Mouse (Mus musculus): ENCODE results near the gene Ccnt2. TPM values are rescaled to one million over a fixed set of nuclear protein-coding genes. Genes with fewer than 3 reads are reported as not detected.
"Not testable (repeated sequence)": the region's sequence is repeated elsewhere in the genome, so short reads cannot be mapped to it uniquely, and the experiment has no call there.

Gene Ccnt2
- polyA plus RNA-seq, 1 experiment from 2014 or later: 15.8 TPM

GRCm38 (mm10) chr1:127750401-127751102, 23.4 kb upstream of the Ccnt2 start:
- Histone ChIP-seq H3K27me3 (ENCODE audit: insufficient read depth, low read length) (no peaks in the 10 kb centered on the region), H3K4me1 (ENCODE audit: insufficient read depth) (peaks cover 6% of the 10 kb centered on the region), H3K9me3 (ENCODE audit: low read length) (no peaks in the 10 kb centered on the region; the same call in 1 of the 2 replicates), H3K4me3 (ENCODE audit: low read depth, low read length) (no peak overlapping the region), H3K9ac (replicated peaks) (no peak overlapping the region), H3K36me3 (replicated peaks; ENCODE audit: insufficient read depth, low read length) (no peaks in the 10 kb centered on the region), H3K4me2 (ENCODE audit: low read depth, low read length) (no peak overlapping the region), H3K27ac (ENCODE audit: low read depth) (peak overlapping the region; percentile 48; the same call in 1 of the 2 replicates)
- ATAC-seq (peak; percentile 90), DNase-seq (peak; percentile 52)
- 70% methylated on average over 11 of the region's 11 CpGs for WGBS (ENCODE audit: insufficient replicate concordance)
- TF ChIP-seq CTCF (IDR thresholded peaks at IDR 0.05; ENCODE audit: low read depth): no peak
- no peak for TF ChIP-seq EP300 (IDR thresholded peaks at IDR 0.05; ENCODE audit: low read depth)

- Histone ChIP-seq H3K4me3 (ENCODE audit: low read depth, low read length) (no peak overlapping the region), H3K4me1 (ENCODE audit: insufficient read depth) (peaks cover 18% of the 10 kb centered on the region), H3K4me2 (ENCODE audit: low read depth, low read length) (peak overlapping the region; percentile 61; the same call in 1 of the 2 replicates), H3K27ac (ENCODE audit: low read depth) (peak overlapping the region; percentile 85), H3K36me3 (replicated peaks; ENCODE audit: insufficient read depth, low read length) (no peaks in the 10 kb centered on the region), H3K9me3 (ENCODE audit: low read length) (no peaks in the 10 kb centered on the region; the same call in 1 of the 2 replicates), H3K27me3 (ENCODE audit: insufficient read depth, low read length) (no peaks in the 10 kb centered on the region), H3K9ac (replicated peaks) (no peak overlapping the region; the same call in 1 of the 2 replicates)
- TF ChIP-seq EP300 (IDR thresholded peaks at IDR 0.05; ENCODE audit: low read depth): no peak
- TF ChIP-seq CTCF (IDR thresholded peaks at IDR 0.05; ENCODE audit: low read depth): no peak
- DNase-seq: no peak
- peak; percentile 24 for ATAC-seq
- 40% methylated on average over 4 of the region's 4 CpGs for WGBS (ENCODE audit: insufficient replicate concordance)
Observed at GRCm38 (mm10) chr1:127755806-127756205, 18.2 kb upstream of the Ccnt2 start.

- H3K9ac ChIP-seq (replicated peaks): peak overlapping the region; percentile 55
Observed at GRCm38 (mm10) chr1:127756331-127757163, 17.4 kb upstream of the Ccnt2 start.

GRCm38 (mm10) chr1:127757164-127757545, 16.8 kb upstream of the Ccnt2 start:
- not testable (repeated sequence) for DNase-seq; H3K9me3 ChIP-seq (ENCODE audit: low read length); H3K27me3 ChIP-seq (ENCODE audit: insufficient read depth, low read length); H3K36me3 ChIP-seq (replicated peaks; ENCODE audit: insufficient read depth, low read length)
- 0 out of 2 replicates have a peak, but pooled peaks have one; percentile 1 for ATAC-seq
- Histone ChIP-seq H3K4me2 (ENCODE audit: low read depth, low read length) (peak overlapping the region; percentile 61), H3K4me1 (ENCODE audit: insufficient read depth) (peaks cover 18% of the 10 kb centered on the region), H3K9ac (replicated peaks) (peak overlapping the region; percentile 55), H3K27ac (ENCODE audit: low read depth) (peak overlapping the region; percentile 85), H3K4me3 (ENCODE audit: low read depth, low read length) (peak overlapping the region; percentile 7; the same call in 1 of the 2 replicates)
- WGBS (ENCODE audit: insufficient replicate concordance): 86% methylated on average over 3 of the region's 3 CpGs

More at GRCm38 (mm10) chr1:127756331-127757163, 17.4 kb upstream of the Ccnt2 start:
- Histone ChIP-seq H3K4me1 (ENCODE audit: insufficient read depth) (peaks cover 18% of the 10 kb centered on the region), H3K4me3 (ENCODE audit: low read depth, low read length) (peak overlapping the region; percentile 7; the same call in 1 of the 2 replicates), H3K27ac (ENCODE audit: low read depth) (peak overlapping the region; percentile 85), H3K9me3 (ENCODE audit: low read length) (no peaks in the 10 kb centered on the region; the same call in 1 of the 2 replicates), H3K27me3 (ENCODE audit: insufficient read depth, low read length) (no peaks in the 10 kb centered on the region), H3K36me3 (replicated peaks; ENCODE audit: insufficient read depth, low read length) (no peaks in the 10 kb centered on the region), H3K4me2 (ENCODE audit: low read depth, low read length) (peak overlapping the region; percentile 61)
- DNase-seq (peak; percentile 58), ATAC-seq (peak; percentile 98)
- TF ChIP-seq EP300 (IDR thresholded peaks at IDR 0.05; ENCODE audit: low read depth): peak; percentile 98
- TF ChIP-seq CTCF (IDR thresholded peaks at IDR 0.05; ENCODE audit: low read depth): no peak
- 50% methylated on average over 5 of the region's 5 CpGs for WGBS (ENCODE audit: insufficient replicate concordance)

GRCm38 (mm10) chr1:127765468-127765867, 8.5 kb upstream of the Ccnt2 start:
- TF ChIP-seq EP300 (IDR thresholded peaks at IDR 0.05; ENCODE audit: low read depth) (no peak), CTCF (IDR thresholded peaks at IDR 0.05; ENCODE audit: low read depth) (peak; percentile 64)
- H3K36me3 ChIP-seq (replicated peaks; ENCODE audit: insufficient read depth, low read length): no peaks in the 10 kb centered on the region
- no peak overlapping the region for H3K9ac ChIP-seq (replicated peaks)
- H3K4me2 ChIP-seq (ENCODE audit: low read depth, low read length): no peak overlapping the region
- H3K4me3 ChIP-seq (ENCODE audit: low read depth, low read length): no peak overlapping the region
- no peak overlapping the region for H3K27ac ChIP-seq (ENCODE audit: low read depth)
- H3K27me3 ChIP-seq (ENCODE audit: insufficient read depth, low read length): no peaks in the 10 kb centered on the region
- ATAC-seq: no peak
- no peak for DNase-seq
- no peaks in the 10 kb centered on the region for H3K9me3 ChIP-seq (ENCODE audit: low read length)
- 66% methylated on average over 2 of the region's 2 CpGs for WGBS (ENCODE audit: insufficient replicate concordance)
- H3K4me1 ChIP-seq (ENCODE audit: insufficient read depth): no peaks in the 10 kb centered on the region

- no peak for DNase-seq
- H3K27ac ChIP-seq (ENCODE audit: low read depth): no peak overlapping the region
- H3K27me3 ChIP-seq (ENCODE audit: insufficient read depth, low read length): no peaks in the 10 kb centered on the region
- 78% methylated on average over 2 of the region's 2 CpGs for WGBS (ENCODE audit: insufficient replicate concordance)
- no peaks in the 10 kb centered on the region for H3K9me3 ChIP-seq (ENCODE audit: low read length)
- no peak overlapping the region for H3K4me3 ChIP-seq (ENCODE audit: low read depth, low read length)
- no peak overlapping the region for H3K4me2 ChIP-seq (ENCODE audit: low read depth, low read length)
- no peak for TF ChIP-seq EP300 (IDR thresholded peaks at IDR 0.05; ENCODE audit: low read depth)
- TF ChIP-seq CTCF (IDR thresholded peaks at IDR 0.05; ENCODE audit: low read depth): no peak
- H3K36me3 ChIP-seq (replicated peaks; ENCODE audit: insufficient read depth, low read length): 0 out of 2 replicates have a peak, but pooled peaks cover under 1% of the 10 kb centered on the region
- no peak for ATAC-seq
- H3K4me1 ChIP-seq (ENCODE audit: insufficient read depth): no peaks in the 10 kb centered on the region
- H3K9ac ChIP-seq (replicated peaks): no peak overlapping the region
Observed at GRCm38 (mm10) chr1:127766741-127767140, 7.2 kb upstream of the Ccnt2 start.

Measured in liver, postnatal 0 days (tissue).